Mouse (Mus musculus): ENCODE results near the gene Klhl33. TPM values are rescaled to one million over a fixed set of nuclear protein-coding genes. Genes with fewer than 3 reads are reported as not detected.
A peak's percentile ranks its signal among the peaks of the same experiment; 100 is the strongest.
"Not testable (repeated sequence)": the region's sequence is repeated elsewhere in the genome, so short reads cannot be mapped to it uniquely, and the experiment has no call there.

Gene Klhl33
- polyA plus RNA-seq (2015; fragmentation: Nextera tagmentation; extraction: Ambion mirVana), result 0.18 and 0.27 TPM in 2 replicates

GRCm38 (mm10) chr14:50897374-50897765, at the start of gene Klhl33:
Gene Klhl33 (minus strand): TSS chr14:50897507.
- H3K4me2 ChIP-seq (replicated peaks), result peak within 1 kb of the TSS; percentile 95
- no peak within 1 kb of the TSS for H3K27ac ChIP-seq (replicated peaks)
- peak within 1 kb of the TSS; percentile 61 for H3K9ac ChIP-seq (replicated peaks)
- H3K36me3 ChIP-seq, result no peaks in the 10 kb centered on the region
- 0 out of 2 replicates have a peak, but pooled peaks have one; percentile 26 for ATAC-seq (replicated peaks)
- H3K4me3 ChIP-seq, result peak within 1 kb of the TSS; percentile 52
- 37% methylated on average over 7 of the region's 7 CpGs for WGBS
- H3K27me3 ChIP-seq, result 0 out of 2 replicates have a peak, but pooled peaks cover 8% of the 10 kb centered on the region
- no peaks in the 10 kb centered on the region for H3K9me3 ChIP-seq
- H3K4me1 ChIP-seq, result peaks cover 13% of the 10 kb centered on the region

DNA sequence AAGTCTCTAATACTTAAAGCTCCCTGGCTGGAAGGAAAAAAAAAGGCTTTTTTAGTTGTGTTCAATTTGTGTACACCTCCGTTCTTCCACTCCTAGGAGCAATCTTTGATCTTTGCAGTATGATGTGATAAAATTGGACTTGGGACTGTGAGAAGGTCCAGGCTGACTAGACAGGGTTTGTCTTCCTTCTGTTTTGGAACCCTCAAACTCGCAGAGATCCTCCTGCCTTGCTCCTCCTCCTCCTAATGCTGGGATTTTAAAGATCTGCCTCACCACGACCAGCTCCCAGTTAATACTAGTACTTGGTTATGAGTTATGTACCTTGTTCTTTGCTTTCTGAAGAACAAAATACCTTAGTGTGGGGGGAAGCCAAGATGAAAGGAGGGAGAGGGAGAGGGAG, 48.2 kb upstream of the Klhl33 start:
- ATAC-seq (replicated peaks); H3K9me3 ChIP-seq; H3K27me3 ChIP-seq; H3K36me3 ChIP-seq; H3K27ac ChIP-seq (replicated peaks): not testable (repeated sequence)
- H3K4me1 ChIP-seq, result peaks cover 12% of the 10 kb centered on the region
- peak overlapping the region; percentile 50 for H3K4me3 ChIP-seq
- H3K4me2 ChIP-seq (replicated peaks), result peak overlapping the region; percentile 57
- peak overlapping the region; percentile 50; the same call in 1 of the 2 replicates for H3K9ac ChIP-seq (replicated peaks)
- 19% methylated on average over 3 of the region's 3 CpGs for WGBS

DNA sequence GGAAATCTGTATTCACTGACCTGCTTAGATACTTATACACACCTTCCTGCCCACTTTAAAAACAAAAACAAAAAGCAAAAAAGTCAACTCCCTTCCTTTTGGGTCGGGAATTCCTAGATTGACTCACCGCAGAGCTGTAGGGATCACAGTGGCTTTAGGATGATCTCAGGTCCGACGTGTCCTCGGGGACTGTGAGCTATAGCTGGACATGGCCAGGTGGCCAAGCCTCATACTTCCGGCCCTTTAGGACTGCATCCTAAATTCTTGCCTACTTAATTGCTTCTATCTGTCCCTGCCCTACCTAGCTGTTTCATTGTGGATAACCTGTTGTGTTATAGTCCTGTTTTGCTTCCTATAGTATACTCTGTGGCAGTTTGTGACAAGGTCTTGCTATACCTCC, 47.8 kb upstream of the Klhl33 start:
- Histone ChIP-seq H3K4me2 (replicated peaks) (peak overlapping the region; percentile 57), H3K4me3 (peak overlapping the region; percentile 50), H3K9ac (replicated peaks) (peak overlapping the region; percentile 50), H3K27ac (replicated peaks) (peak overlapping the region; percentile 88), H3K4me1 (peaks cover 12% of the 10 kb centered on the region)
- H3K9me3 ChIP-seq, H3K36me3 ChIP-seq, H3K27me3 ChIP-seq: not testable (repeated sequence)
- ATAC-seq (replicated peaks), result peak; percentile 21
- 5% methylated on average over 6 of the region's 6 CpGs for WGBS

- Histone ChIP-seq H3K9ac (replicated peaks) (peak overlapping the region; percentile 50), H3K27ac (replicated peaks) (peak overlapping the region; percentile 88), H3K4me3 (peak overlapping the region; percentile 50), H3K4me1 (peaks cover 12% of the 10 kb centered on the region), H3K4me2 (replicated peaks) (peak overlapping the region; percentile 57)
- H3K36me3 ChIP-seq, H3K9me3 ChIP-seq, H3K27me3 ChIP-seq: not testable (repeated sequence)
- peak; percentile 97 for ATAC-seq (replicated peaks)
- 0% methylated on average over 15 of the region's 15 CpGs for WGBS
Observed at GRCm38 (mm10) chr14:50944668-50945033, 47.3 kb upstream of the Klhl33 start.

DNA sequence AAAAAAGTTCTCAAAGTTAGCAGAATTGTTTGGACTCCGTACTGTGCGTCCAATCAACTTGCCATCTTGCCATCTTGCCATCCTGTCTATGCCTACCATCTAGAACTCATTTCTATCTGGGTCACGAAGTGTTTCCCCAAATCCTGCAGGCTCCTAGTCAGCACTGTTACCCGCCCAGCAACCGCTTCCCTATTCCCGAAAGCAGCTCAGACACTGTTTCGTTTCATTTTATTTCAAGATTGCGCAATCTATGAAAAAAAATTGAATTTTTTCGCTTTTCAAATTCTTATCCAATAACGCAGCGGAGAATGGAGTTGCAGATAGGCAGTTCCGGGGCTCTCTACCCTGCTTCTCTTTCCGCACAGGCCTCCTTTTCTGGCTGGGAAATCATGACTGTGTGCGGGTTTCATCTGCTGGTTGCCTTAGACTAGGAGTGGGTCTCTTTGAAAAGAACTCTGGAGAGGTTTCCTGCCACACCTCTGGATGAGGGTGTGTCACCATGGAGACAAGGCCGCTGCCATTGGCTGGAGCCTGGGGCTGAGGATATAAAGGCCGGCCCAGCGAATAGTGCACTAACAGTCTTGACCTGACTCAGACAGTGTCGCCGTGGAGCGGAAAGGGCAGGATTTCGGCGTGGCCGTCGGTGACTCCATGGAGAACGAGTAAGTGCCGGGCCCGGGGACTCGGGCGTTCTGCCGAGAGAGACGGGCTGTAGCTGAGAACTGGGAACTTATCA, 46.8 kb upstream of the Klhl33 start, which contains the start of gene Gm49342:
Gm49342 (plus strand) TSS at position 586 of the 736 bp plus-strand sequence.
- Histone ChIP-seq H3K4me3 (peak within 1 kb of the TSS; percentile 50), H3K27me3 (no peaks in the 10 kb centered on the region), H3K9ac (replicated peaks) (peak within 1 kb of the TSS; percentile 50), H3K4me2 (replicated peaks) (peak within 1 kb of the TSS; percentile 57), H3K27ac (replicated peaks) (peak within 1 kb of the TSS; percentile 88), H3K36me3 (no peaks in the 10 kb centered on the region), H3K9me3 (no peaks in the 10 kb centered on the region), H3K4me1 (peaks cover 12% of the 10 kb centered on the region)
- ATAC-seq (replicated peaks), result peak; percentile 97
- WGBS, result 17% methylated on average over 31 of the region's 31 CpGs

GRCm38 (mm10) chr14:50938940-50939339, 41.6 kb upstream of the Klhl33 start:
- H3K4me3 ChIP-seq, result no peak overlapping the region
- 49% methylated on average over 2 of the region's 2 CpGs for WGBS
- H3K4me1 ChIP-seq, result 0 out of 2 replicates have a peak, but pooled peaks cover 2% of the 10 kb centered on the region
- no peak overlapping the region for H3K9ac ChIP-seq (replicated peaks)
- no peaks in the 10 kb centered on the region for H3K9me3 ChIP-seq
- no peaks in the 10 kb centered on the region for H3K36me3 ChIP-seq
- H3K4me2 ChIP-seq (replicated peaks), result no peak overlapping the region
- H3K27ac ChIP-seq (replicated peaks), result no peak overlapping the region
- ATAC-seq (replicated peaks), result no peak
- no peaks in the 10 kb centered on the region for H3K27me3 ChIP-seq

DNA sequence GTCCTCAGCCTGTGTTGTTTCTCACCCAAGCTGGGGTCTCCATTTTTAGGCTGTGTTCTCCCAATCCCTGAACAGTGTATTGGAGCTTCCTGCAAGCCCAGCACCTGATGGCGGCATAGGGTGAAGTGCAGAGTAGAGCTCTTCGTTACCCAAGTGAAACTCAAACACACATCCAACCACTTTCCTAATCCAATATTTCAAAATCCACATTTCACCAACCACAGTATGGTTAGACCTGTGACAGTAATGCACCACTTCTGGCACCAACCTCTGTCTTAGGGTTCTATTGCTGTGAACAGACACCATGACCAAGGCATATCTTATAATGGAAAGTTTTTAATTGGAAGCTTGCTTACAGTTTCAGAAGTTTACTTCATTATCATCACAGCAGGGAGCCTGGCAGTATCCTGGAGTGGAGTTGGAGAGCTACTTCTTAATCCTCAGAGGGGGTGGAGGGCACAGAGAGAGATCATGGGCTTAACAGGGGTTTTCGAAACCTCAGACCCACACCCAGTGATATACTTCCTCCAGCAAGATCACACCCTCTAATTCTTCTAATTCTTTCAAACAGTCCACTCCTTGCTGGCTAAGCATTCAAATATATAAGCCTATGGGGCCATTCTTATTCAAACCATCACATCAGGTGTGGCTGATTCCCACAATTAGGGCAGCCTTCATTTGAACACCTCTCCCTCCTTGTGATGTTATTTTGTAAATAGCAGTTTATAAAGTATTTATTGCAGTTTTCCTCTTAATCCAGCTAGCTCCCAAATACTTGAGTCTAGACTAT, 41.0 kb upstream of the Klhl33 start:
- no peak overlapping the region for H3K4me3 ChIP-seq
- H3K4me2 ChIP-seq (replicated peaks), result no peak overlapping the region
- no peak for ATAC-seq (replicated peaks)
- no peak overlapping the region for H3K9ac ChIP-seq (replicated peaks)
- no peak overlapping the region for H3K27ac ChIP-seq (replicated peaks)
- WGBS, result 84% methylated on average over 3 of the region's 3 CpGs
- H3K27me3 ChIP-seq, result no peaks in the 10 kb centered on the region
- H3K9me3 ChIP-seq, result no peaks in the 10 kb centered on the region
- H3K36me3 ChIP-seq, result no peaks in the 10 kb centered on the region
- no peaks in the 10 kb centered on the region for H3K4me1 ChIP-seq

- H3K36me3 ChIP-seq, result no peaks in the 10 kb centered on the region
- WGBS, result 41% methylated on average over 1 of the region's 1 CpGs
- peaks cover 1% of the 10 kb centered on the region for H3K4me1 ChIP-seq
- no peak overlapping the region for H3K27ac ChIP-seq (replicated peaks)
- H3K27me3 ChIP-seq, result no peaks in the 10 kb centered on the region
- no peak for ATAC-seq (replicated peaks)
- no peaks in the 10 kb centered on the region for H3K9me3 ChIP-seq
- H3K4me3 ChIP-seq, result no peak overlapping the region
- H3K4me2 ChIP-seq (replicated peaks), result no peak overlapping the region
- no peak overlapping the region for H3K9ac ChIP-seq (replicated peaks)
Observed at GRCm38 (mm10) chr14:50936649-50937048, 39.3 kb upstream of the Klhl33 start.

DNA sequence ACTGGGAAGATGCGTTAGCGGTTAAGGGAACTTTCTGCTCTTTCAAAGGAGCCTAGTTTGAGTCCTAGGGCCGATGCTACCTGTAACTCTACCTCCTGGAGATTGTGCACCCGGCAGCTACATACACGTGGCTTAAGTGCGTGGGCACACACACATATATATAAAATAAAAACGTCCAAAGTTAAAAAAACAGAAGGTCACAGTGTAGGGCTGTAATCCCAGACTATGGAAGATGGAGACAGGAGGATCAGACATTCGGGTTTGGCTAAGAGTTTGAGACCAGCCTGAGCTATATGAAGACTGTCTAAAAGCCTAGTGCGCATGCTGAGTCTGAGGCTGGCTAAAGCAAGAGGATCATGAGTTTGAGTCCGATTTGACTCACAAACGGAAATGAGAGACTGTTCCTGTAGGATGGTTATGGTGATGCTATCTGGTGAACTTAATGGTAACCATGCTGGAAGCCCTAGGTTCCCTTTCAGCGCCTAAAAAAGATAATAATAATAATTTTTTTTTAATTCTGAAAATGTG, 34.2 kb upstream of the Klhl33 start:
- 11% methylated on average over 12 of the region's 12 CpGs for WGBS
- ATAC-seq (replicated peaks), result no peak; the same call in 1 of the 2 replicates
- Histone ChIP-seq H3K36me3 (peaks cover 28% of the 10 kb centered on the region), H3K4me1 (peaks cover 26% of the 10 kb centered on the region), H3K27ac (replicated peaks) (peak overlapping the region; percentile 91), H3K9me3 (no peaks in the 10 kb centered on the region), H3K4me3 (peak overlapping the region; percentile 78), H3K9ac (replicated peaks) (peak overlapping the region; percentile 53), H3K4me2 (replicated peaks) (peak overlapping the region; percentile 65), H3K27me3 (no peaks in the 10 kb centered on the region)

DNA sequence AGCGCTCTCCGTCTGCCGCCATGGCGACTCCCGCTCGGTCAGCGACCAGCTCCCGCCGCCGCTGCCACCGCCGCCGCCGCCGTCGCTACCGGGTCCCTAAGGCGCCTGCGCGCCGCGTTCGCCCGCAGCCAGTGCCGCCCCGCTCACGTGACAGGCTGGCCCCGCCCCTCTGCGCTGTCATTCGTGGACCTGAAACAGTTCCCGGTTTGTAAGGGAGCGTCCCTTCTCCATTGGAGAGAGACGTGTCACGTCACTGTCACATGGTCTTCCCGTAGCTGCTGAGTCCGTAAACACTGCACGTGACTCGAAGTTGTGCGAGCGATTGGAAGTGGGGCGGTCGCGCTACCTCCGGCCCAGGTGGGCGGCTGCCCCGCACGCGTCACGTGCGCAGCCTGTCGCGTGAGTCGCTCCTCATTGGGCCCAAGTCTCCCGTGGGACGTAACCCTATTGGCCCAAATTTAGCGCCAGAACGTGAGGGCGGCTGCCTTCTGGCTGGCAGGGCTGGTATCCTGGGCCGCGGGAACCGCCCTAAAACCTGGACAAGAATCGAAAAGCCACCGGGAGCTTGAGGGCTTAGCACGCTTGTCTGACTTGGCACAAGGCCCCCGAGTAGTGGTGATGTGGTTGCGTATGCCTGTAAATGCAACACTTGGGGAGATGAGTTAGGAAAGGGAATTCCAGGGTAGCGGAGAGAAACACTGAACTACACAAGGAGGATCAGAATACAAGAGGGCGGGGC, 33.6 kb upstream of the Klhl33 start, which contains the start of the genes Pip4p1 and Pnp:
Pip4p1 (minus strand) TSS at position 103 of the 739 bp plus-strand sequence.
Pnp (plus strand) TSS at position 329 of the 739 bp plus-strand sequence.
- no peaks in the 10 kb centered on the region for H3K27me3 ChIP-seq
- H3K9me3 ChIP-seq, result no peaks in the 10 kb centered on the region
- peak within 1 kb of the TSS; percentile 91 for H3K27ac ChIP-seq (replicated peaks)
- WGBS, result under 1% methylated on average over 67 of the region's 68 CpGs
- ATAC-seq (replicated peaks), result peak; percentile 99
- H3K4me1 ChIP-seq, result peaks cover 32% of the 10 kb centered on the region
- peak within 1 kb of the TSS; percentile 91 for H3K9ac ChIP-seq (replicated peaks)
- peaks cover 35% of the 10 kb centered on the region for H3K36me3 ChIP-seq
- H3K4me2 ChIP-seq (replicated peaks), result peak within 1 kb of the TSS; percentile 71
- peak within 1 kb of the TSS; percentile 78 for H3K4me3 ChIP-seq

DNA sequence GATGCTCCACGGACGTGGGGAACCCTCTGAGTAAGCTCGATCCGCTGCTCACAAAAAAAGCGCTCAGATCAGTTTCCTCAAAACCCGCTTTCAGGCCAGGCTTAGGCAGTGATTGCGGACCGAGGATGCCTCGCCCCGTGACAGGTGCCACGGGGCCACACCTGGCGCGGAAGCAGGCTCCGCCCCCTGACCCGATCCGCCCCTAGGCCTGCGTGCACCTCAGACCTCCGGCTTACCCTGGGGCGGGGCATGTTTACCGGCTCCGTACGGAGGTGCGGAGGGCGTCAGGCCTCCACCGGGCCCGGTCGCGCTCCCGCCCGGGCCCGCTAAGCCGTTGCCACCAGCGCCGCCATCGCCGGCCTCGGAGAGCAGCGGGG, 33.1 kb upstream of the Klhl33 start:
- H3K27ac ChIP-seq (replicated peaks), result peak overlapping the region; percentile 84
- peaks cover 35% of the 10 kb centered on the region for H3K36me3 ChIP-seq
- peak; percentile 53 for ATAC-seq (replicated peaks)
- peak overlapping the region; percentile 71 for H3K4me2 ChIP-seq (replicated peaks)
- H3K4me1 ChIP-seq, result peaks cover 38% of the 10 kb centered on the region
- H3K9me3 ChIP-seq, result no peaks in the 10 kb centered on the region
- H3K9ac ChIP-seq (replicated peaks), result peak overlapping the region; percentile 91
- WGBS, result under 1% methylated on average over 36 of the region's 38 CpGs
- H3K27me3 ChIP-seq, result no peaks in the 10 kb centered on the region
- H3K4me3 ChIP-seq, result peak overlapping the region; percentile 78
